Mouse (Mus musculus): ENCODE measurements around the gene Man2b1. TPM values are rescaled to one million over a fixed set of nuclear protein-coding genes. Genes with fewer than 3 reads are reported as not detected.
"Not testable (repeated sequence)": the region's sequence is repeated elsewhere in the genome, so short reads cannot be mapped to it uniquely, and the experiment has no call there.

The Man2b1 gene
- total RNA-seq, 2 experiments from 2014 or later = 28.0 to 30.2 TPM

DNA sequence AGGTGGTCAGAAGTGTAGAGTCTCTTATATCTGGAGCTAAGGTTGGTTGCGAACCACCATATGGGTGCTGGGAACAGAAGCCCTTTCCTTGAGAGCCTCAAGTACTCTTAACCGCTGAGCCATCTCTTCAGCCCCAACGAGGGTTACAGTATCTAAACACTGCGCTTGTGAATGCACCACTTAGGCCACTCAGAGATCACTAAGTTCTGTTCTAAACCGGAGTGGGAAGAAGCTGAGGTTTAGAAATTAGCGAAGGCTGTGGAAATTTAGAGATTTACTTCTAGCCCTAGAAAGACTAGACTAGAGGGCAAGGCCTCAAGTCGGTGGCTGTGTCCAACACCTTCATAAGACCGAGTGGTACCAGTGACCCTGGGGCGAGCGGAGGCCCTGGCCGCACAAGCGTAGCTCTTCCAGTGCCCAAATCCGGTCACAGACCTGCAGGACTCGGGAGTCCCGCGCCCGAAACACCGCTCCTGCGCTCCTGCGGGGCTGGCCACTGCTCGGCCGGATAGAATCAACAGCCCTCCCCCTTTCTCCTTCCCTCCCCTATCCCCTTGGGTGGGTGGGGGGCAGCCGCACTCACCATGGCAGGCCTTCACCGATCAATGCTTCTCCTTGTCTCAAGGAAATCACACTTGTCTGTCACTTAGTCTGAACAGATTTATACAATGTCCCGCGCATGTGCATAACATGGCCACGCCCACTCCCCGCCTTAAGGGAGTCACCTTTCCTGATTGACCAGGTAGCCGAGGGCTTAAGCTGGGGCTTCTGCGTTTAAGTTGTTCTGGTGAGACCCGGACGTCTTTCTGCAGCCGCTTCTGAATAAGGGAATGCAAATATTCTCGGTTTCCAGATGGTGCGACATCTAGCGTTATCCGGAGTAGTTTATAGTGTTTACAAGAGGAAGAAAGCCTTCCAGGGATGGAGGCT, 36.2 kb downstream of the Man2b1 start:
- DNase-seq (ENCODE audit: low spot score in 2 of 2) = peak in 1 of 2 experiments; percentile 73

DNA sequence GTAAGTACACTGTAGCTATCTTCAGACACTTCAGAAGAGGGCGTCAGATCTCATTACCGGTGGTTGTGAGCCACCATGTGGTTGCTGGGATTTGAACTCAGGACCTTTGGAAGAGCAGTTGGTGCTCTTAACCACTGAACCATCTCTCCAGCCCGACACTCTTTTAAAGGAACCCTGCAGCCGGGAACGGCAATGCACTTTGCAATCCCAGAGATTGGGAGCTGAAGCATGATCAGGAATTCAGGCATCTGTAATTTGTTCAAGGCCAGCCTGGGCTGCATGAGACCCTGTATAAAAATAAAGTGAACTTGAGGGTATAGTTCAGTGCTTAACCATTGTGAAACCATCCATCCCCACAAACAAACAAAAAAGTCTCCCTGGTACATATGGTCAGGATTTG, 37.2 kb downstream of the Man2b1 start:
- DNase-seq (ENCODE audit: low spot score in 2 of 2) = not testable (repeated sequence)

DNA sequence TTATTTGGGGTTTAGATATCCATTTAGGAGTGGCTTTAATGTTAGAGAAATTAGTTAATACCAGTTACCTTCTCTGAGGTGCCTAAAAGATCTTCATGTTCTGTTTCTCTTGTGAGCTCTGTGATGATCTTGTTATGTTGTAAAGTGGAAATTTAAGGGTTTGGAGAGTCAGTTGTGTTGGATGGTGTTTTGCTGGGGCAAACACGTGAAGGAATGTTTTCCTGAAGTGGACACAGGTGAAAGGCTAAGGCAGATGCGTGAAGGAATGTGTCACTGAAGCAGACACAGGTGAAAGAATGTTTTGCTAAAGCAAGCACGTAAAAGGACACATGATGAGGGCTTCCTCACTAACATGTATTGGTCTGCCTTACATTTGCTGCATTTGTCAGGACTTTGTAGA, 39.9 kb downstream of the Man2b1 start, which contains the start of gene Zfp791:
Zfp791 (minus strand) TSS at position 101 of the 400 bp plus-strand sequence.
- DNase-seq (ENCODE audit: low spot score in 2 of 2) = no peak

DNA sequence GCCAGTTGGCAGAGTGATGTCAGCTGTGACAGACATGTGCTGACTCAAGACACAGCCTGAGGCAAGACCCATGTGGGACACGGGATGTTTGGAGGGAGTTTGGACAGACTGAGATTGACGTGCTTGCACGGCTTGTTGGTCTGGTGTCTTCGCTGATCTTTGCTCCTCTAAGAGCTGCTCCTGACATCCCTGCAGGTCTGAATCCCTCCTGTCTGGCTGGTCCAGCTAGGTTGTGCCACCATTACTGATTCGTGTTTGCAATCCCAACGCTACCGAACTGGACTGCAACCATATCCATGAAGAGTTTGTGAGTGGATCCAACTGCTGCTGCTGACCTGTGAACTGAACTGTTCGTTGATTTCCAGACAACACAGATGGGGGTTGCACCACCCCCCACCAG, 40.6 kb downstream of the Man2b1 start:
- DNase-seq (ENCODE audit: low spot score in 2 of 2) = no peak

DNA sequence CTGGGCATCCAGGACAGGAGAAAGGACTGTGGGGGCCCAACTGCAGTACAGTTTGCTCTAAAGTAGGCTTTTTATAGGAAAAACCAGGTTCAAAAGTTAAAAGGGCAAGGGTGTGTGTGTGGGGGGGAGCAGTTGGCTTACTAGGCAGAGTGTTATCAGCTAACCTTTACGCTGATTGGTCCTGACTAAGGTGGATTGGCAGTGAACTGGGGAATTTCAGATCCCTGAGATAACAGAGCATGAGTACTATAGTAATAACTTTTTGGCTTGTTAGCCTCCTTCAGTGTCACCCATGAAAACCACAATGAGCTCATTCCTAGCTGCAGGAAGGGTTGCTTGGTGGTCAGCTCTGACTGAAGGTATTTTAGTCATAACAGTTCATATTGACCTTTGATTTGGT, 49.3 kb downstream of the Man2b1 start:
- DNase-seq (ENCODE audit: low spot score in 2 of 2) = no peak

- not testable (repeated sequence) for DNase-seq (ENCODE audit: low spot score in 2 of 2)
Observed at GRCm38 (mm10) chr8:85135690-85136089, 52.6 kb downstream of the Man2b1 start.

DNA sequence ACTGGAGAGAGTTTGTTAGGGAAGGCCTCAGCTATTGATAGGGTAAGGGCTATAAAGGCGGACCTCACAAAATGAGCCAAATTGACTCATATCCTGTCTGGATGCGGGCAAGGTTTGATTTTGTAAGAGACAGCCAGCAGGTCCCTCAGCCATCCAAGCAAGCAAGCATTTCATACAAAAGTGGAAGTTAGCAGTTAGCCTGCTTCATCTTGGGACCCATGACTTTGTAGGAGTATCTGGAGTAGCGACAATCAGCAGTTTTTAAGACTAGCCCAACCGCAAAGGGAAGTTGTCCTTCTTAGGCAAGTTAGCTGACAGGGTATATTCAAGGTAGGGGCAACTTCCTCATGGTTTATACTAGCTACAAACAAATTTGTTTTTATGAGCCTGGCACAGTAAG, 59.4 kb downstream of the Man2b1 start:
- DNase-seq (ENCODE audit: low spot score in 2 of 2) = no peak

Small RNA genes lying within 50 kb of the gene (microRNA-seq; reads per million reads assigned to microRNA genes)
- gene Gm23388 (not detected), gene Mir7070 (not detected)

Other genes with a start within 250 kb of the Man2b1 start
- gene Rad23a, start 242.6 kb upstream of the Man2b1 start, total RNA-seq (2021) = 100 to 1,000 TPM; 121 to 123 TPM
- 100 to 1,000 TPM; 339 to 368 TPM for gene Calr, start 236.3 kb upstream of the Man2b1 start, total RNA-seq (2021)
- 10 to 100 TPM; 37.2 to 41.3 TPM for gene Farsa, start 226.3 kb upstream of the Man2b1 start, total RNA-seq (2021)
- gene Syce2, start 211.2 kb upstream of the Man2b1 start, total RNA-seq (2021) = 10 to 100 TPM; 15.3 to 18.0 TPM
- gene Gcdh, start 189.3 kb upstream of the Man2b1 start, total RNA-seq (2021) = 10 to 100 TPM; 22.1 to 28.2 TPM
- gene Klf1, start 181.3 kb upstream of the Man2b1 start, total RNA-seq (2021) = under 1 TPM in 1 of 2 experiments, not detected in 1; 0.67 TPM
- gene Dnase2a, start 174.7 kb upstream of the Man2b1 start, total RNA-seq (2021) = 1 to 10 TPM; 6.9 to 7.0 TPM
- under 1 TPM in 1 of 2 experiments, not detected in 1; 0.07 TPM for gene Mast1, start 145.9 kb upstream of the Man2b1 start, total RNA-seq (2021)
- gene Rtbdn, start 136.3 kb upstream of the Man2b1 start, total RNA-seq (2021) = not detected
- gene Gm49661, start 113.8 kb upstream of the Man2b1 start, total RNA-seq (2021) = 1 to 10 TPM in 1 of 2 experiments, not detected in 1; 2.0 TPM
- 100 to 1,000 TPM; 317 to 327 TPM for gene Prdx2, start 113.7 kb upstream of the Man2b1 start, total RNA-seq (2021)
- 10 to 100 TPM; 38.7 to 45.2 TPM for gene Rnaseh2a, start 113.5 kb upstream of the Man2b1 start, total RNA-seq (2021)
- 10 to 100 TPM in 1 of 2 experiments, 1 to 10 TPM in 1; 10.0 to 10.1 TPM for gene Junb, start 104.6 kb upstream of the Man2b1 start, total RNA-seq (2021)
- gene Hook2, start 92.7 kb upstream of the Man2b1 start, total RNA-seq (2021) = 1 to 10 TPM; 3.5 to 4.5 TPM
- gene Best2, start 68.7 kb upstream of the Man2b1 start, total RNA-seq (2021) = not detected
- 10 to 100 TPM; 51.7 to 56.5 TPM for gene Asna1, start 58.0 kb upstream of the Man2b1 start, total RNA-seq (2021)
- 100 to 1,000 TPM; 126 to 127 TPM for gene Trir, start 56.4 kb upstream of the Man2b1 start, total RNA-seq (2021)
- gene Tnpo2, start 46.4 kb upstream of the Man2b1 start, total RNA-seq (2021) = 10 to 100 TPM; 42.8 to 46.7 TPM
- gene Fbxw9, start 23.2 kb upstream of the Man2b1 start, total RNA-seq (2021) = 10 to 100 TPM; 10.6 to 12.9 TPM
- not detected for gene Gm5741, start 15.3 kb upstream of the Man2b1 start, total RNA-seq (2021)
- gene Dhps, start 11.5 kb upstream of the Man2b1 start, total RNA-seq (2021) = 10 to 100 TPM; 28.7 to 29.4 TPM
- 10 to 100 TPM; 46.0 to 49.7 TPM for gene Wdr83os, start 2.5 kb upstream of the Man2b1 start, total RNA-seq (2021)
- 10 to 100 TPM; 17.5 to 18.4 TPM for gene Wdr83, start 2.0 kb upstream of the Man2b1 start, total RNA-seq (2021)
- gene Zfp791, start 39.8 kb downstream of the Man2b1 start, total RNA-seq (2021) = 1 to 10 TPM; 1.6 to 1.8 TPM
- not detected for gene Cks1brt, start 68.7 kb downstream of the Man2b1 start, total RNA-seq (2021)
- not detected for gene Olfr371, start 142.7 kb downstream of the Man2b1 start, total RNA-seq (2021)
- gene Orc6, start 216.4 kb downstream of the Man2b1 start, total RNA-seq (2021) = 10 to 100 TPM; 25.9 to 26.8 TPM
- gene Vps35, start 216.5 kb downstream of the Man2b1 start, total RNA-seq (2021) = 10 to 100 TPM; 69.9 to 71.8 TPM

Data from gastrocnemius, postnatal 4 days (tissue).